Mouse (Mus musculus): ENCODE data around the gene Arhgap33. TPM values are rescaled to one million over a fixed set of nuclear protein-coding genes. Genes with fewer than 3 reads are reported as not detected.
A peak's percentile ranks its signal among the peaks of the same experiment; 100 is the strongest.

The Arhgap33 gene
- polyA plus RNA-seq, 1 experiment from 2014 or later, result 15.1 TPM

DNA sequence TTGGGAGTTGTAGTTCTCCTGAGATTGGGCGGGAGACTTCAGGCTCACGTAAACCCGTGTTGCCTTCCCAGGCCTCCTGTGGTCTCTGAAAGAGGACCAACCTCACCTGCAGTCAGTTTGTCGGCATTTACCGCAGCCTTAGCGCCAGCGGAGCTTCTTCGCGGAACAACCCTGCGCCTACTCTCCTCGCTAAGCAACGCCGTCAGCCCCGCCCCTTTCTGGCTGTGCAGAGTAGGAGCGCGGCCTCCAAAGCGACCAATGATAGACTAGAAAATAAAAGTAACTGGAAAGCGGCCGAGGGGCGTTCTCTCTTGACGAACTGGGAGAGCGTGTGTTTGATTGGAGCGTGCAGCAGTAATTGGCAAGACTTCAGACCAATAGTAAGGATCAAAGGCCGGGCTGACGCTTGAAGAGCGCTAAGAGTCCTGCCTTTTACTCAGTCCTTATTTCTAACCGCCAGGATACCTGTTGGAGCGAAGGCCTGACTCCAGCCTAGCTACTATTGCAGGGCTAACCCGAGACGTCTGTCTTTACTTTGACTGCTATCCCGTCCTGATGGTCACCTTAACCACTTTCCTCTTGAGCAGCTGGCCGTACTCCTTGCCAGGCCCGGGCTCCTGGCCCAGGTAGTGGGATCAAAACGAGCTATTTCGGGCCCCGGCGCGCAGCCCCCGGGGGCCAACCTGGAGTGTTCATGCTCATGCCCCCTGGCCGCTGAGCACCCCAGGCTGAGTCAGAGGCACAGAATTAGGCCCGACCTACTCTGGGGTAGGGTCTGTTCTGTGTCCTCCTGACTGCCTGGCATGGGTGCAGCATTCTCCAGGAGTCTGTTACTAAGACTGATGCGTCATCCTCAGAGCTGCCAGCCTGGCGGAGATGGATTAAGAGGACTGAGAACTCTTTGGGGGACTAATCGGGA lies 17.5 kb upstream of the Arhgap33 start, which contains the start of the genes Hspb6 and Proser3:
Gene Hspb6 (plus strand): TSS at position 77 of the 919 bp plus-strand sequence.
Gene Proser3 (minus strand): TSS at position 198 of the 919 bp plus-strand sequence.
- peak within 1 kb of the TSS; percentile 75 for H3K9ac ChIP-seq (replicated peaks)
- peak within 1 kb of the TSS; percentile 52 for H3K4me3 ChIP-seq (replicated peaks)
- ATAC-seq (ENCODE audit: insufficient number of reproducible peaks, insufficient read depth, low FRiP score, low TSS enrichment, low read depth), result peak; percentile 94
- H3K27ac ChIP-seq, result peak within 1 kb of the TSS; percentile 96
- peaks cover 52% of the 10 kb centered on the region for H3K36me3 ChIP-seq
- H3K4me2 ChIP-seq, result peak within 1 kb of the TSS; percentile 89
- no peaks in the 10 kb centered on the region for H3K27me3 ChIP-seq
- no peaks in the 10 kb centered on the region for H3K9me3 ChIP-seq
- H3K4me1 ChIP-seq (replicated peaks), result peaks cover 13% of the 10 kb centered on the region
- 1% methylated on average over 44 of the region's 44 CpGs for WGBS

- peak overlapping the region; percentile 52 for H3K4me3 ChIP-seq (replicated peaks)
- peak overlapping the region; percentile 57 for H3K9ac ChIP-seq (replicated peaks)
- H3K4me1 ChIP-seq (replicated peaks), result peaks cover 13% of the 10 kb centered on the region
- ATAC-seq (ENCODE audit: insufficient number of reproducible peaks, insufficient read depth, low FRiP score, low TSS enrichment, low read depth), result peak; percentile 39
- H3K4me2 ChIP-seq, result peak overlapping the region; percentile 89
- peaks cover 49% of the 10 kb centered on the region for H3K36me3 ChIP-seq
- H3K9me3 ChIP-seq, result no peaks in the 10 kb centered on the region
- H3K27me3 ChIP-seq, result no peaks in the 10 kb centered on the region
- peak overlapping the region; percentile 96 for H3K27ac ChIP-seq
- 3% methylated on average over 10 of the region's 10 CpGs for WGBS
Observed at GRCm38 (mm10) chr7:30551445-30552101, 16.7 kb upstream of the Arhgap33 start.

DNA sequence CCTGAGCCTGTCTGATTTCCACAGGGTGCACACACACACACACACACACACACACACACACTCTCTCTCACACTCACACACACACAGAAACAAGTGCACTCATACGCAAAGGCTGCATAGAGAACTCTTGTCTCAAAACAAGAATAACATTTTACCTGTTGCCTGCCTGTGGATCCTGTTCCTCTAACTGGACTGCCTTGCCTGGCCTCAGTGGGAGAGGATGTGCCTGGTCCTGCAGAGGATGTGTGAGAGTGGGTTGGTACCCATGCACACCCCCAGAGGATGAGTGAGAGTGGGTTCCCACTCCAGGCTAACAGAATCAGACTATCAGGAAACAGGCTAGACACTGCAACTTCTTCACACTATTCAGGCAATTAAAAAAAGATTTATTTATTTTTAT lies 15.7 kb upstream of the Arhgap33 start:
- H3K9ac ChIP-seq (replicated peaks), result no peak overlapping the region
- 89% methylated on average over 1 of the region's 1 CpGs for WGBS
- ATAC-seq (ENCODE audit: insufficient number of reproducible peaks, insufficient read depth, low FRiP score, low TSS enrichment, low read depth), result no peak
- no peaks in the 10 kb centered on the region for H3K27me3 ChIP-seq
- H3K4me2 ChIP-seq, result no peak overlapping the region
- no peak overlapping the region for H3K4me3 ChIP-seq (replicated peaks)
- H3K27ac ChIP-seq, result 0 out of 2 replicates have a peak overlapping the region, but pooled peaks have one; percentile 4
- peaks cover 48% of the 10 kb centered on the region for H3K36me3 ChIP-seq
- peaks cover 13% of the 10 kb centered on the region for H3K4me1 ChIP-seq (replicated peaks)
- H3K9me3 ChIP-seq, result no peaks in the 10 kb centered on the region

- Histone ChIP-seq H3K27ac (no peak overlapping the region), H3K4me1 (replicated peaks) (peaks cover 13% of the 10 kb centered on the region), H3K4me3 (replicated peaks) (no peak overlapping the region), H3K9me3 (no peaks in the 10 kb centered on the region), H3K9ac (replicated peaks) (no peak overlapping the region), H3K36me3 (peaks cover 46% of the 10 kb centered on the region), H3K27me3 (no peaks in the 10 kb centered on the region), H3K4me2 (no peak overlapping the region)
- 96% methylated on average over 2 of the region's 2 CpGs for WGBS
- ATAC-seq (ENCODE audit: insufficient number of reproducible peaks, insufficient read depth, low FRiP score, low TSS enrichment, low read depth), result no peak
Observed at GRCm38 (mm10) chr7:30549880-30550279, 15.0 kb upstream of the Arhgap33 start.

GRCm38 (mm10) chr7:30544327-30544726 lies 9.5 kb upstream of the Arhgap33 start:
- H3K4me2 ChIP-seq, result no peak overlapping the region
- ATAC-seq (ENCODE audit: insufficient number of reproducible peaks, insufficient read depth, low FRiP score, low TSS enrichment, low read depth), result no peak
- no peaks in the 10 kb centered on the region for H3K27me3 ChIP-seq
- no peak overlapping the region for H3K9ac ChIP-seq (replicated peaks)
- no peaks in the 10 kb centered on the region for H3K4me1 ChIP-seq (replicated peaks)
- H3K4me3 ChIP-seq (replicated peaks), result no peak overlapping the region
- WGBS, result 97% methylated on average over 2 of the region's 2 CpGs
- peaks cover 81% of the 10 kb centered on the region for H3K36me3 ChIP-seq
- H3K27ac ChIP-seq, result no peak overlapping the region
- H3K9me3 ChIP-seq, result no peaks in the 10 kb centered on the region

DNA sequence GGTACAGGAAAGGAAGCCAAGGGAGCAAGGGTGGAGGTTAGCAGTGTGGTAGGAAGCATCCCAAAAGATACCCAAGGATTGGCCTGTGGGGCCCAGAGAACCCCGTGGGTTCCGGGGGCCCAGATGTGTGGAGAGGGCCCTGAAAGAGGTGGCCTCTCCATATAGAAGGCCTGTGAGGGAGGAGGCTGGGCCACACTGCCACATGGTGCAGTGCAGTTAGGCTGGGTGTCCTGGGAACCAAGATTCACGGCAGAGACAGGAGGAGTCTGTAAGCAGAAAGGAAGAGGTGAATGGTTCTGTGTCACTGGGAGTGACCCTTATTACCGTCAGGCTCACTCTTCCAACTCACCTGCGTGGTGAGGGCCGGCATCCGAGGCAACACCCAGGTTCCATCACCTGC lies 5.7 kb upstream of the Arhgap33 start:
- Histone ChIP-seq H3K4me2 (no peak overlapping the region), H3K27me3 (no peaks in the 10 kb centered on the region), H3K9ac (replicated peaks) (no peak overlapping the region), H3K27ac (no peak overlapping the region), H3K9me3 (no peaks in the 10 kb centered on the region), H3K36me3 (peaks cover 66% of the 10 kb centered on the region), H3K4me1 (replicated peaks) (no peaks in the 10 kb centered on the region; the same call in 1 of the 2 replicates), H3K4me3 (replicated peaks) (no peak overlapping the region)
- ATAC-seq (ENCODE audit: insufficient number of reproducible peaks, insufficient read depth, low FRiP score, low TSS enrichment, low read depth), result no peak
- WGBS, result 89% methylated on average over 7 of the region's 7 CpGs

DNA sequence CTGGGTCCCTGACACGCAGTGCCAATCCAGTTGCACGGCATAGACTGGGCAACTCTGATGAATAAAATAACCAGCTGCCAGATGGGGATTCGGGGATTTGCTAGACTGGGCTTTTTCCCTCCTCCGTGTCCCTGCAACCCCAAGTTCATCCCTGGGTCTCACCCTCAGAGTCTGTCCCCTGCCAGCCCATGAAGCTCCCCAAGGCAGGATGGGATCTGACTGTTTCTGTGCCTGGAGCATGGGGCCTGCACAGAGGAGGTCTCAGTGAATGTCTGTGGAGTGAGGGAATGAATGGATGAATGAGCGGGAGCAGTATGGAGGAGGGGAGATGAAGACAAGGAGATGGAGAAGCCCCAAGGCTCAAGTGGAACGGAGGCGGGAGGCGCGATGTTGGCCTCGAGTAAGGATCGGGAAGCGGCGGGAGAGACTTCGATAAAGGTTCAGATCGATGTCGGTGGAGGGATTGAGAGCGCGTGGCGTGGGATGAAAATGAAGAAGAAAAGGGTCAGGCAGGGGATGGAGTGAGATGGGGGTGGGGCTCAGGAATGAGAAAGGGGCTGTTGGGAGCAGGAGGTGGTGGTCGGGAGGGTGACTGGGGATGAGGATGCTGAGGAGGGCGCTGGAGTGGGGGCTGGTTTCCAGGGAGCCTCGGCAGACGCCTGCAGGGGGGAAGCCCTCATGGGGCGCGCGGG lies 773 bp downstream of the Arhgap33 start:
- Histone ChIP-seq H3K4me1 (replicated peaks) (peaks cover 15% of the 10 kb centered on the region), H3K9me3 (no peaks in the 10 kb centered on the region), H3K36me3 (peaks cover 51% of the 10 kb centered on the region), H3K27me3 (no peaks in the 10 kb centered on the region), H3K4me2 (peak overlapping the region; percentile 85), H3K27ac (peak overlapping the region; percentile 62; the same call in 1 of the 2 replicates), H3K4me3 (replicated peaks) (peak overlapping the region; percentile 67), H3K9ac (replicated peaks) (peak overlapping the region; percentile 71)
- ATAC-seq (ENCODE audit: insufficient number of reproducible peaks, insufficient read depth, low FRiP score, low TSS enrichment, low read depth), result peak; percentile 18; the same call in 1 of the 2 replicates
- WGBS, result 10% methylated on average over 23 of the region's 26 CpGs

DNA sequence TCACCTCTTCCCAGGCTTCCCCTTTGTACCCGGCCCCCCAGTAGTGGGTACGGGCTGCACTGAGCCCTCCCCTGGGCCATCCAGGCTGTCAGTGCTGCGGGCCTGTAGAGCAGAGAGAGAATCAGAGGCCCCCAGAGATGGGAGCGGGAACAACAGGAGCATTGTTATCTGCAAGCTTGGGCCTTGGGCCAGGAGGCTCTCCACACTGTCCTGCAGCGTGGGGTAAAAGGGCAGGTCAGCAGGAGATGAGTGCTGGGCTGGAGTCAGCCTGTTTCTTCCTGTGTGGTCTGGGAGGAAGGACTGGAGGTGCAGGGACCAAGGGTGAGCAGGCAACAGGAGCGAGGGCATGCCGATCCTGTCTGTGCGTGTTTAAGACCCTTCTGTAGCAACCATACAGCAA lies 1.9 kb downstream of the Arhgap33 start:
- Histone ChIP-seq H3K36me3 (peaks cover 55% of the 10 kb centered on the region), H3K4me3 (replicated peaks) (0 out of 2 replicates have a peak overlapping the region, but pooled peaks have one; percentile 67), H3K4me1 (replicated peaks) (peaks cover 15% of the 10 kb centered on the region), H3K27ac (no peak overlapping the region), H3K4me2 (peak overlapping the region; percentile 85), H3K9me3 (no peaks in the 10 kb centered on the region), H3K27me3 (no peaks in the 10 kb centered on the region), H3K9ac (replicated peaks) (peak overlapping the region; percentile 40; the same call in 1 of the 2 replicates)
- 48% methylated on average over 8 of the region's 8 CpGs for WGBS
- no peak for ATAC-seq (ENCODE audit: insufficient number of reproducible peaks, insufficient read depth, low FRiP score, low TSS enrichment, low read depth)

DNA sequence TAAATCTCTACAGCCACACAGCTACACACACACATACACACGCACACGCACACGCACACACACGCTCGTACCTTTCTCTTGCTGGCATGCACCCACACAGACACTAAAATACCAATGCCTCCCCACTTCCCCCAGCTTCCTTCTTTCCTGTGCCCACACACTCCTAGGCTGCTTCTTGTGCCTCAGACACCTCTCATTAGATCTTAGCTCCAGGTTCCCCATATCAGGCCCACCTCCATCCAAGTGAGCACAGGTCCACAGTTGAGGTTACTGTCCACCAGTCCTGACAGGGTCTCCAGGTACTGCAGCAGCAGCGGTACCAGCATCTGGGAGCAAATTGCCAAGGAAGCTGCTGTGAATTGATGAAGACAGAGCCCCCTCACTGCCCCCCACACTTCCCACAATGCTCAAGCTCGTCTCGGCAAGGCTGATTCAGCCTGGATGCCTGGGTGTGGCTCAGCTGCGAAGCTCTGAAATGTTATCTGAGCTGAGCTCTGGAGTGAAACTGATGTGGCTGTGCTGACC lies 3.5 kb downstream of the Arhgap33 start:
- no peaks in the 10 kb centered on the region for H3K9me3 ChIP-seq
- no peaks in the 10 kb centered on the region for H3K27me3 ChIP-seq
- no peak overlapping the region for H3K4me3 ChIP-seq (replicated peaks)
- no peak overlapping the region for H3K4me2 ChIP-seq
- no peak overlapping the region for H3K27ac ChIP-seq
- H3K9ac ChIP-seq (replicated peaks), result no peak overlapping the region
- H3K36me3 ChIP-seq, result peaks cover 66% of the 10 kb centered on the region
- no peak for ATAC-seq (ENCODE audit: insufficient number of reproducible peaks, insufficient read depth, low FRiP score, low TSS enrichment, low read depth)
- H3K4me1 ChIP-seq (replicated peaks), result peaks cover 22% of the 10 kb centered on the region
- WGBS, result 86% methylated on average over 9 of the region's 9 CpGs

GRCm38 (mm10) chr7:30526981-30527380 lies 7.9 kb downstream of the Arhgap33 start:
- ATAC-seq (ENCODE audit: insufficient number of reproducible peaks, insufficient read depth, low FRiP score, low TSS enrichment, low read depth), result no peak
- H3K4me2 ChIP-seq, result 0 out of 2 replicates have a peak overlapping the region, but pooled peaks have one; percentile 32

More at GRCm38 (mm10) chr7:30526981-30527380, 7.9 kb downstream of the Arhgap33 start:
- H3K27ac ChIP-seq, result no peak overlapping the region
- 84% methylated on average over 14 of the region's 14 CpGs for WGBS
- peak overlapping the region; percentile 48; the same call in 1 of the 2 replicates for H3K9ac ChIP-seq (replicated peaks)
- H3K36me3 ChIP-seq, result peaks cover 95% of the 10 kb centered on the region
- peaks cover 14% of the 10 kb centered on the region for H3K4me1 ChIP-seq (replicated peaks)
- H3K27me3 ChIP-seq, result no peaks in the 10 kb centered on the region
- no peak overlapping the region for H3K4me3 ChIP-seq (replicated peaks)
- H3K9me3 ChIP-seq, result no peaks in the 10 kb centered on the region

Measured in limb, embryonic 12.5 days (tissue).